Mouse (Mus musculus) monocyte, adult 2 months (primary cell): ENCODE data around the gene Hsp90ab1.

Experiments
- DNase-seq, 2 experiments: peaks; one replicate each; pipeline ENCODE4 v3.0.0; 2022; ENCODE audit warnings: low spot score in 2 of 2, low read depth in 1 of 2

The Hsp90ab1 gene

DNA sequence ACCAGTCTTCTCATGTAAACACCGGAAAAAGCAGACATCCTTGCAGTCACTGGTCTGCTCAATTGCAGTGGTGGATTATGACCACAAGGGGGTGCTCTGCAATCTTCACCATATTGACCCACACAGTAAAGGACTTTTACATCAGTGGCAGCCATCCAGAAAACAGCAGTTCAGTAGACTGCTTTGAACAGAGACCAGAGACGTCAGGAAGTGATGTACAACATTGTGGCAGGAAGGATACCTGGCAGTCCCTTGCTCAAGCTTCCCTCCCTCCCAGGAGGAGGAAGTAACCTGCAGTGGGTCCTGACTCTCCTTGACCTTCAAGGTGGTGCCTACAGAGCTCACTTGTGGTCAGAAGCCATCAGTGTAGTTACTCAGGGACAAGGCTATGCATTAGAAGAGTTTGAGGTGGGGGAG is 8.5 kb upstream of the Hsp90ab1 start:
- DNase-seq: peak in 1 of 2 experiments; percentile 48

DNA sequence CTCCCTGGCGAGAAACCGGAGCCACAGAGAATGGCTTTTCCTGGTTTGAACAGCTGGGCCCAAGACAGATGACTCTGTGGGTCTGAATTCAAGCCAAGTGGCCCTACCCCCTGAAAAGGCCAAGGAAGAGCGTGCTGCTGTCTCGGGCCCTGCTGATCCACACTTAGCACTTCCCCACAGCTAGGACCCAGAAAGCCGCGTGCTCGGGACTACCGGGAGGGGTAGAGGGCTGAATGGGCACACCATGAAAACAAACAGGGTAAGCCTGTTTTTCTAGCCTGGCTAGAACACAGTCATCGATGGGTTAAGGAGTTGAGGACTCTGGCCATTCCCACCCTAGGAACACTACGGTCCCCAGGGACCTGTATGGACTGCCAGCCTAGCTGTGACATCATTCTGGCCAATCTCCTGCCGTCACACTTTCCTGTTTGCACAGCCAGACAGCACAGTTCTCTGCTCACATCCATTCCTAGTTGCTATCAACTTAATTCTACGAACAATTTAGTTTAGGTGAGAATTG is 7.9 kb upstream of the Hsp90ab1 start:
- no peak for DNase-seq

DNA sequence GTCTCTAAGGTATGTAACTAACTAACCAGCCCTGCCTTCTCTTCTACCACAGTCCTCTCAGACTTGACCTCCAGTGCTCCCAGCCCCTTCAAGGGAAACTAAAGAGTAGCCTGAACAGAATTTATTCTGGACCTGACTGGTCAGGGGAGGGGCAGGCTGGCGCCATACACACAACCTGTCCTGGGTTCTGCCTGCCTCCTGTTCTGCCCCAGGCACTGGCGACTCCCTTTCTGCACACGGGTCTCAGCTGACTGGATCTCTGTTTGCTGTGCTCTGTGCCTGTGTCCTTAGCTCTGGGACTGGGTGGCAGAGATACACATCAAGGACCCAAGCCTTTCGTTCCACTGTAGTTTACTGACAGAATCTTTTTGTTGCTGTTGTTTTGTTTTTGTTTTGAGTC is 6.5 kb upstream of the Hsp90ab1 start:
- no peak for DNase-seq

DNA sequence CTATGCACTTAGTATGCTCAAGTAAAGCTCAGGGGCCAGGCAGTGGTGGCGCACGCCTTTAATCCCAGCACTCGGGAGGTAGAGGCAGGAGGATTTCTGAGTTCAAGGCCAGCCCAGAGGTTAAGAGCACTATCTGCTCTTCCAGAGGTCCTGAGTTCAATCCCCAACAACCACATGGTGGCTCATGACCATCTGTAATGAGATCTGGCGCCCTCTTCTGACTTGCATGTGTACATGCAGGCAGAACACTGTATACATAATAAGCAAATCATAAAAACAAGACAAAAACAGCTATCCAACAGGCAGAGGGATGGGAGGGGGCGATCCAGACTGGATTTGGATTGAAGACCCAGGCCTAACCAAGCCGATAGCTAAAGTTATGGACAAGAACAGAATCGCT is 5.8 kb upstream of the Hsp90ab1 start:
- DNase-seq: no peak

DNA sequence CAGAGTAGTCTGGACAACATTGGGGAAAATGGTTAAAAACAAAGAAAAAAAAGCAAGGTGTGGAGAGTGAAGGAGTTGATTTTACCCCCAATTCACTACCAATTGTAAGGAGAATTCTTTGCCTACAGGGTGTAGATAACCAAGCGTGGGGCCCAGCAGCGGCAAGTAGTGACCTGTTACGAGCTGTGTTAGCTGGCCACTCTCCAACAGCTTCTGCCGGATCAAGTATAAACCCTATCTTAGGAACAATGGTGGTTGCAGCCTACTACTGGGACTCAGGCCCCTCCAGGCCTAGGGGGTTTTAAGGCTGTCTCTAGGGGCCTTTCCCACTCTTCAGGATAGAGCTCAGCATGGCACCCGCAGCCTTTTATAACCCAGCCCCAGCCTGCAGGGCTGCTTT is 5.2 kb upstream of the Hsp90ab1 start:
- DNase-seq: no peak

DNA sequence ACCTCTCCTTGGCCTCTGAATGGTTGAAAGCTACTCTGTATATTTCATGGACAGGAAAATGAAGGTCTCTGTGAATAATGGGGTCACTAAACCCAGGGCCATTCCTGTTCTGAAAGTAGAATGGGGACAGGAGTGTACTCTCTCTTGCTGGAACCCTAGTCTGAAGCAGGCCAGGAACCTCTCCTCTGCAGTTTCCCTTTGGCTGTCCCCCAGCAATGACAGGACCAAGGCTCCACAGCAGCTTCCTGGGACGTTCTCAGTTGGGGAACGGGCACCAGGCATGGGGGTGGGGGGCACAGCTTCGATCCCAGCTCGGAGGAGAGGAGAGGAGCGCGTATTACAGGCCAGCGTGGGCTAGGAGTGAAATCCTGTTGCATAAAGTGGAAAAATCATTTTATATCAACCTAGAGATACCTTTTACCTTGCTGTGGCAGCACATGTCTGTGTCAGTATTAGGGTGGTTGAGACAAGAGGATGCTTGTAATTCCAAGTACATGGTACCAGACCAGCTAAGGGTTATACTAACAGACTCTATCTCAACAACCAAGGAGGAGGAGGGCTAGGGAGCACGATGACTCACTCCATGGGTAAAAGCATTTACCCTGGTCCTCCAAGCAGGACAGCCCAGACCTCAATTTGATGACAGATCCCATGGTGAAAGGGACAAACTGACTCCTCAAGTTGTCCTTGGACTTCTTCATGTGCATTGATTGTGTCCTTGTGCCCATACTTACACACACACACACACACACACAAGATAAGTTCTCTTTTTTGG is 2.2 kb upstream of the Hsp90ab1 start:
- no peak for DNase-seq

DNA sequence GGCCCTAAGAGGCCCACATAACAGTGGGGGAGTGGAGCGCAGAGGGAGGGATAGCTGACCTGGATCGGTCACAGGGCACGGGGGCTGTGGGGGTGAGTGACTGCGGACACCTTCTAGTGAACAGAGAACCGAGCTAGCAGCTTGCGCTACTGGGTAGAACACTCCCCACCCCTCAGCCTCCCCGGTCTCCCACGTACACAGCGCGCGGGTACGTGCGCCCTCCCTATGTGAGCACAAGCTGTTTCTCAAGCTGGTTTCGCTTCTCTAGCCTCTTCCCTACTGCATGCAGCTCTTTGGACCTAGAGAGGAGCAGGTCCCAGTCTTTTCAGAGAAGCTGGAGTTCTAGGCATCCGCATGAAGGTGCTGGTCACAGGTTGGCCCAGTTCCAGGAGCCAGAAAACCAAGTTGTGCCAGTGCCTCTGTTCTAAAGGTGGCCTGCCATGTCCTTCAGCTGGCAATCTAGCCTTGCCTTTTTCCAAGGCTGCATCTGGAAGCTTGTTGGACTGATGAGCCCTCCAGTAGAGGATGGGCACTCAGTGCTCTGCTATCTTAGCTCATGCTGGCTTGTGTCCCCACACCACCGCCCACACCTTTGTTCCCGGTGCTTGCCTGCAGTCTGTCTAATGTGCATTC is 1.2 kb upstream of the Hsp90ab1 start:
- DNase-seq: peak in 1 of 2 experiments; percentile 53

DNA sequence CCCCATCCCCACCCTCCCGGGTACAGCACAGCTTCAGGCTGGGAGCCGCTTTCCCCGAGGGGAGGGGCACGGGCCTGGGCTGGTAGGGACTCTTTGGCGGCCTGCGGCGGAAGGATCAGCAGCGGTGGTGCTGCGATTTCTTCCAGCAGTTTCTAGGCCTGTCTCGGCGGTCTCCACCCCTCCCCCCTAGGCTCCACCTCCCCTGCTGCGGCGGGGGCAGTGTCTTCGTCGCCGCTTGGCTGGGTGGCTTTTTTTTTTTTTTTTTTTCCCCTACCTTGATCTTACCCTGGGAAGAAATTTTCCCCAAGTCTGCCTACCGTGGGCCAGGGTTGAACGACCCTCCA is 681 bp upstream of the Hsp90ab1 start:
- peak in 1 of 2 experiments; percentile 78 for DNase-seq

DNA sequence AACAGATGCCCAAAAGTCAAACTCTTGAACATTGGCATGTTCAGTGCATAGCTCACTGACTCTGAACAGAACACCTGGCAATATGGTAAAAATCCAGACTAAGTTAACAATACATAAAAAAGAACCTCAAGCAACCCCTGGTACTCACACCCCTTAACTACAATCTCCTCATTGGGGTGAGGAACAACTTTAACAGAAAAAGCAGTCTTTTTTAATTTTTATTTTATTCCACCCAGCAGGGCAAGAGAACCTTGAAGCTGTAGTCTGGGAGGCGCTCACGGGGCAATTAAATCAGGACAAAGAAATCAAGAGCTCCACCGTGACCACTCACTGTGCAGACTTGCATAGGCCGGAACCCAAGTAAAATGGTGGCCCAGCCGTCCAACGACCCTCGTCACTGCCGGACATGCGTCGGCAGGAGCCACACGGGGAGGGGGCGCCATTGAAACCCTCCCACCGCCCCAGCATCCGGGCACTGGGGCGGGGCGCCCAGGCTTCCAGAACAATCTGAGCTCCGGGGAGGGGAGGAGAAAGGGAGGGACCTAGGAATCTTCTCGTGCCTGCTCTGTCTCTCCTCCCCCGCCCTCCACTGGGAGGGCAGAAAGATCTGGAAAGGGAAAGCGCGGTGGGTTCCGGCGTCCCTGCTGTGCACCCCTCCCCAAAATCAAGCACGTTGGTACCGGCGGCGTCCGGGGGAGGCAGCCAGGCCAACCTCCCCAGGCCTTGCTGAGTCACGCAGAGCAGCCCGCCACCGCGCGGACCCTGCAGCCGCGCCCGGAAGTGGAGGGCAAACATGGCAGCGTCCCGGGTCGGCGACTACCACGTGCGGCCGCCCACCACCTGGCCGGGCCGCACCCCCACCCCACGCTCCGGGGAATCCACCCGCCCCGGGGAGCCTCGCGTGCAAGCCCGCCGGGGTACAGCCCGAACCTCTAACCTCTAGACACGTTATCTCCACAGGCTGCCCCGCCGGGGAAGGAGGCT is 676 bp downstream of the Hsp90ab1 start:
- DNase-seq: no peak

DNA sequence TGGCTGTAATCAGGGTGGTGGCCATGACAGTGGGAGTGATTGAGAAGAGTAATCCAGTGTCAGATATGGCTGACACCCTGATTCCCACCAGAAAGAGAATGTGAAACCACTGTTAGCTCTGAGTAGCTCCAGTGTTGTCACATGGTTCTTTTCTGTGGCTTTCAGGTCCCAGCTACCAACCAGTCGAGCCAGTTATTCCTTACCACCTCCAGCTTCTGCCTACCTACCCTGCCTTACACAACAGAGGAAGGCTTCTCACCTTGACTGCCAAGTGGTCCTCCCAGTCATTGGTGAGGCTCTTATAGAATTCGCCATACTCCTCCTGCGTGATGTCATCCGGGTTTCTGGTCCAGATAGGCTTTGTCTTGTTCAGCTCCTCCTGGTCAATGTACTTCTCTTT is 3.1 kb downstream of the Hsp90ab1 start:
- DNase-seq: no peak

DNA sequence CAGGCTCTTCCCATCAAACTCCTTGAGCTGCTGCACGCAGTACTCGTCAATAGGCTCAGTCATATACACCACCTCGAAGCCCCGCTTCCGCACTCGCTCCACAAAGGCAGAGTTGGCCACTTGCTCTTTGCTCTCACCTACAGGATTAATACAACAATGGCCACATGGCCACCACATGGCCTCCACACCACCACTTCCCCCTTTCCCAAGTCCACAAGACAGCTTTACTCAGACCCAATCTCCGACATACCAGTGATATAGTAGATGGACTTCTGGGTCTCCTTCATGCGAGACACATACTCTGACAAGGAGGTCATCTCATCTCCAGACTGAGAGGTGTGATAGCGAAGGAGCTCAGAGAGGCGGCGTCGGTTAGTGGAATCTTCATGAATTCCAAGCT is 4.1 kb downstream of the Hsp90ab1 start:
- DNase-seq: no peak

DNA sequence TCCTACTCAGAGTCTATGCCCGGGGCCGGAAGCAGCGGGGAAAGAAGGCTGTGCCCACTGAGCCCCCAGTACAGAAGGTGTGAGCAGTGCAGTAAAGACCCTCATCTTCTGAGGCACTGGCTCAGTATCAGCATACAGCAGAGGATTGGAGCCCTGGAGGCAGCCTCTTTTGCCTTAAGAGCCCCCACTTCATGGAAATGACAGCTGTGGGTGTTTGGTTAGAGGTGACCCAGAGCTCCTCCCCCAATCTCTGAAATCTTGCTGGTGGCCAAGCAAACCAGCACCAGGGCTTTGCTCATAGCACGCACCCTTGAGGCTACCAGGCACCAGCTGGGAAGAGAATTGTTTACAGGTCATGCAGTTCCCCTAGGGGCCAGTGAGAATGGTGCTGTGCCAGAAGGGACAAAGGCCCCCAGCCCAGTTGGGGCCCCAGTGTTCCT is 5.9 kb downstream of the Hsp90ab1 start:
- no peak for DNase-seq

DNA sequence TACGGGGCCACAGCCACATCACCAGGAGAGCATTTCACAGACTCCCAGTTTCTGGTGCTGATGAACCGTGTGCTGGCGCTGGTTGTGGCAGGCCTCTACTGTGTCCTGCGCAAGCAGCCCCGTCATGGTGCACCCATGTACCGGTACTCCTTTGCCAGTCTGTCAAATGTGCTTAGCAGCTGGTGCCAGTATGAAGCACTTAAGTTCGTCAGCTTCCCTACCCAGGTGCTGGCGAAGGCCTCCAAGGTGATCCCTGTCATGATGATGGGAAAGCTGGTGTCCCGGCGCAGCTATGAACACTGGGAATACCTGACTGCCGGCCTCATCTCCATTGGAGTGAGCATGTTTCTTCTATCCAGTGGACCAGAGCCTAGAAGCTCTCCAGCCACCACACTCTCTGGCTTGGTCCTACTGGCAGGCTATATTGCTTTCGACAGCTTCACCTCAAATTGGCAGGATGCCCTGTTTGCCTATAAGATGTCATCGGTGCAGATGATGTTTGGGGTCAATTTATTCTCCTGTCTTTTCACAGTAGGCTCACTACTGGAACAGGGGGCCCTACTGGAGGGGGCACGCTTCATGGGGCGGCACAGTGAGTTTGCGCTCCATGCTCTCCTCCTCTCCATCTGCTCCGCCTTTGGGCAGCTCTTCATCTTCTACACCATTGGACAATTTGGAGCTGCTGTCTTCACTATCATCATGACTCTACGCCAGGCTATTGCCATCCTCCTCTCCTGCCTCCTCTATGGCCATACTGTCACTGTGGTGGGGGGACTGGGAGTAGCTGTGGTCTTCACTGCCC is 6.5 kb downstream of the Hsp90ab1 start:
- no peak for DNase-seq

DNA sequence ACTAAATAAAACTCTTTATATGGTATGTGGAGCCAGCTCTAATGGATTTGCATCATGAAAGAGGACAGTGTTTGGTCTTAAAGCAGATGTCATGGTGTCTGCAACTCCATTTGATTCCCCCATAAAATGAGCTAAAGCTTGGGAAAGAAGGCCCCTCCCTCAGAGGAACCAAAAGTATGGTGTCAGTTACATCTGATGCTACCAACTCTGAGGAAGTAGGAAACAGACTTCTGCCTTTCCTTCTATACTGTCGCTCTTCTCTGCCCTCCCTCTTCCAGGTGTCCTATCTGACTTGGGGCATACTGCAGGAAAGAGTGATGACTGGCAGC is 7.1 kb downstream of the Hsp90ab1 start:
- DNase-seq: no peak

DNA sequence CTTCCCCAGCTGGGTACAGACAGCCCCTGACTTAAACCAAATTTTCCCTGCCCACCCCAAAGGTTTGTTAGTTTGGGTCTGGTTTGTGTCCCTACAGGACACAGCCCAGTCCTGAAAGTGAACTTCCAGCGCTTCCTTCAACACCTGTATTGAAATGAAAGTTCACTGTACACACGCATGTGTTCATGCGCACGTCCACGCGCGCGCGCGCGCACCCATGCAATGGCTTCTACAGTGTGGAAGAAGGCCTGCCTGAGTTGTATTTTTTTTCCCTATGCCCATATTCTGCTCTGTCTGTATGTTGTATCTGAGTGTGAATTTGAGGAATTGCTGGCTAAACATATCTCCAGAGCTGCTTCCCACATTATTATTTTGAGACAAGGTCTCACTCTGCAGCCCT is 8.0 kb downstream of the Hsp90ab1 start:
- DNase-seq: no peak

DNA sequence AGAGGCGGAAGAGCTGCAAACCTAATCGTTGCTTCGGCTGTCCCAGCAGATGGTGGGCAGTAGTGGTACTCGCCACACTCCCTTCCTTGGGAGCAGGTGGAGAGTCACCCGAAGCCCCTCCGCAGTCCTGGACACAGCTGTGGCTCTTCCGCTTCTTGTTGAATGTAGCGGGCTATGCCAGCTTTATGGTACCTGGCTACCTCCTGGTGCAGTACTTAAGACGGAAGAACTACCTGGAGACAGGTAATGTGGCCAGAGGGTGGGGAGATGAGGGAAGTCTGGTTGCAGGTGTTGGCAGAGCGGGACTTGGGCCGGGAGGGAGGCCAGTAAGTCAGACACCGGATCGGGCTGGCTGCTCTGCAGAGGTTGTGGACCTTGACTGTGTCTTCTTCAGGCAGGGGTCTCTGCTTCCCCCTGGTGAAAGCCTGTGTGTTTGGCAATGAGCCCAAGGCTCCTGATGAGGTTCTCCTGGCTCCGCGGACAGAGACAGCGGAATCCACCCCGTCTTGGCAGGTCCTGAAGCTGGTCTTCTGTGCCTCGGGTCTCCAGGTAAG is 8.5 kb downstream of the Hsp90ab1 start:
- DNase-seq: no peak

DNA sequence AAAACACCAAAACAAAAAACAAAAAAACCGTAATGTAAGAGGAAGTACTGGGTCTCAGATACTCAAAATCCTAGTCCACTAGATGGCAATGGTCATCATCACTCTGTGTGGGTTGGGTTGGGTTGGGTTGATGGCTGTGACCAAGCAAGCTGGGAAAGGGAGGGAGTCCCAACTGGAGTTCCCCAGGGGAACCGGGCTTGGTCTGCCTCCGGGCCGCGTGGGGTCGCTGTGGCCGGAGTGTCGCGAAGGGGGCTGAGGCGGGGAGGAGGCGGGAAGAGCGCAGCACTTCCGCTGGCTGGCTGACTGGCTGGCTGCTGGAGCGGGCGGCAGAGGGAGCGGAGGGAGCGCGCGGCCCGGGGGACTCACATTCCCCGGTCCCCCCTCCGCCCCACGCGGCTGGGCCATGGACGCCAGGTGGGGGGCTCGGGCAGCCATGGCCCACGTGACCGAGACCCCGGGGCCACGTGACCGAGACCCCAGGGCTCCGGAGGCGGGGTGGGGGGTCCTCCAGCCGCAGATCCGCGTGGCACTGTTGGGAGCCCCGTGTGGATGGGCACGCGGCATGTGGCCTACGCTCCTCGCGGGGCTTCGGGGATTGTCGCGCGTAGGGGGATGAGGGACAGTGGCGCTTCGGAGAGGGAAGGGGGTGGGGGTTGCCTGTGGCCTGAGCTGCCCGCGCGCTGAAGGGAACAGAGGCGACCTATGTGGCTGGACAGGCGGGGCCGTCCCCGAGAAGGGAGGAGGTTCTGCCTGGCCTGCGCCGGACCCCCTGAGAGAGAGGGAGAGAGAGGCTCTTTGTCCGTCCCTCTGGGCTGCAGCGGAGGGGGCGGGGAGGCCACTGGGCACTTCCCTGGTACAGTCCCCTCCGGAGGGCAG is 9.2 kb downstream of the Hsp90ab1 start, which contains the start of gene Slc35b2:
Gene Slc35b2, plus strand, starts transcription at position 220 of the 876 bp plus-strand sequence.
- DNase-seq: peak; percentile 88 to 91

DNA sequence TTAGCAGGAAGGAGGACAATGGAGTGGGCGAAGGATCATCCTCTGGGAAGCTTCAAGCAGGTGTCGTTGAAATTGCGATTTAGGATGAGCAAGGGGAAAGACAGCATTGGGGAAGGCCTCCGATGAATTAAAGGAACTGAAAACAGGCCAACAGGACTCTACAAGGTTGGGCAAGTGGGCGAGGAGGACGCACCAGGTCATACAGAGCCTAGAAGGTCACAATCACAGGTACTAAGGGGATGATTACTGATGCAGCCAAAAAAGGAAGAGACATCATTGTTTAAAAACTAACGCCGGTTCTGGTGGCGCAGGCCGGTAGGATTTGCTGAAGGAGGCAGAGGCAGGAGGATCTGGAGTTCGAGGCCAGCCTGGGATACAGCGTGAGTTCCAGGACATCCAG is 9.9 kb downstream of the Hsp90ab1 start:
- DNase-seq: peak in 1 of 2 experiments; percentile 25

DNA sequence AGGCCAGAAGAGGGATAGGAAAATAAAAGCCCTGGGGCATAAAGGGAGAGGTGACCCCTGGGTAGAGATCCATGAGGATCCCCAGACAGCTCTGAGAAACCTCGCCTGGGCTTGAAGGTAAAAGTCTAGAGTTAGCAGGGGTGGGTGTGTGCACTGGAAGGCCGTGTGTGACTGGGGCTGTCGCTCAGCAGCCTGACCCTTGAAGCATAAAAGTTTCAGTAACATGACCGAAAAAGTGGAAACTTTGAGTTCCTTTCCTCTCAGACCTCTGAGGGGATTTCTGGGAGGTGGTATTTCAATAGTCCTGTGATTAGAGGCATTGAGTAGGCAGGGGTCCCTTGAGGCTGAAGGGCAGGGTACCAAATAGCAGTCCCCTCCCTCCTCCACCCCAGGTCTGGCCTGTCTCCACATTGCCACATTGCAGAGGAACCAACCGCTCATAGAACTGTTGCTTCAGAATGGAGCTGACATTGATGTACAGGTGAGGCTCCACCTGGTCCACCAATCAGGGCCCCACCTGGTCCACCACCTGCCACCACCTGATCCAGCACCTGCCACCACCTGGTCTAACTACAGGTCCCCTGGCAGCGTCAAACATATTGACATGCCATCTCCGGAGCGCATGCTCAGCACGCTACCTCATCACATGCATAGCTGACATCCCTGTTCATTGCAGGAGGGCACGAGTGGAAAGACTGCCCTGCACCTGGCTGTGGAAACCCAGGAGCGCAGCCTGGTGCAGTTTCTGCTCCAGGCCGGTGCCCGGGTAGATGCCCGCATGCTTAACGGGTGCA is 13.1 kb downstream of the Hsp90ab1 start:
- DNase-seq: no peak
